Mouse (Mus musculus) E14TG2a.4 (cell line): Measurements from ENCODE around the gene Coq6.

Experiments used
- CTCF ChIP-seq: conservative IDR thresholded peaks from 2 replicates; pipeline ENCODE4 v1.5.1; 2014; ENCODE audit warnings: low read length
- NANOG ChIP-seq: IDR thresholded peaks from 2 replicates; pipeline ENCODE4 v1.6.1; 2014; ENCODE audit warnings: borderline replicate concordance, low read length, mixed read lengths
- POU5F1 ChIP-seq: IDR thresholded peaks from 2 replicates; pipeline ENCODE4 v1.6.1; 2014; ENCODE audit warnings: low read length, borderline replicate concordance

GRCm38 (mm10) chr12:84373831-84374481, 12.5 kb downstream of the Coq6 start:
- TF ChIP-seq CTCF (no peak), POU5F1 (no peak), NANOG (no peak)
